Mouse (Mus musculus): ENCODE data around the gene Tmem206. TPM values are rescaled to one million over a fixed set of nuclear protein-coding genes. Genes with fewer than 3 reads are reported as not detected.

Gene Tmem206
- polyA plus RNA-seq, 1 experiment, result 8.4 TPM

DNA sequence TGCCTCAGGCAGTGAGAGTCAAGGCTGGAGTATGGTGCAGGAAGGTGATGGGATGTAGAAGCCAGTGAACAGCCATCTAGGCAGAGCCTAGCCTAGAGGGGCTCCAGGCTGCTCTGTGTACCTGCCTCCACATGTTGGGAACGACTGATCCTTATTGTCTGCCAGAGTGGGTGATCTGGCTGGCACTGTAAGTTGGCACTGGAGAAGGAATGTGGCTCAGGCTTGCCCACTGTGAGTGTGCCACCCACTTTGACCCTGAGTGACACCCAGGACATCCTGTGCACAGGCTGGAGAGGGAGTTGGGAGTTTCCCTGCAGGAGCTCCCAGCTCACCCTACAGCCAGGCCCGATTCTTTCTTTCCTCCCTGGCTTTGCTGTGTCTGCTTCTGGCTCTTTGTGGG is 14.2 kb downstream of the Tmem206 start:
- 63% methylated on average over 2 of the region's 2 CpGs for WGBS
- no peaks in the 10 kb centered on the region for H3K4me1 ChIP-seq (ENCODE audit: control insufficient read depth, insufficient read depth, low read length)
- no peak overlapping the region for H3K4me3 ChIP-seq (replicated peaks; ENCODE audit: extremely low read depth, low read depth, low read length)
- TF ChIP-seq POLR2A (IDR thresholded peaks at IDR 0.05; ENCODE audit: borderline replicate concordance, extremely low read depth, low read depth, low read length) (no peak), CTCF (IDR thresholded peaks at IDR 0.05; ENCODE audit: insufficient read depth, low read length) (no peak)
- DNase-seq, result no peak

DNA sequence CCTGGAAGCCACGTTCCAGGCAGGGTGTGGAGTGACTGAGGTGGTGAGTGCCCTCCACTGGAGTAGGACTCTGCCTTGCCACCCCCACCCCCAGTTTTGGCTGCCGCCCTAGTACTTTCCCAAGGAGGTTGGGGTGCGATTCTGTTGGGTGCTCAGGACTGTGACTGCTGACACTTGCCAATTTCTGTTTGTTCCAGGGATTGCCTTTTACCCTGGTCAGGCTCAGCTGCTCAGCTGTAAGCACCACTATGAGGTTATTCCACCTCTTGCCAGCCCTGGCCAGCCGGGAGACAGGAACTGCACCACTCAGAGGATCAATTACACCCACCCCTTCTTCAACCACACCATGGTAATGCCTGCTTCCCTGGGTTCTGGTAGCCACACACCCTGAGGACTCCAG is 14.8 kb downstream of the Tmem206 start:
- H3K4me3 ChIP-seq (replicated peaks; ENCODE audit: extremely low read depth, low read depth, low read length), result no peak overlapping the region
- DNase-seq, result no peak
- 82% methylated on average over 4 of the region's 4 CpGs for WGBS
- no peaks in the 10 kb centered on the region for H3K4me1 ChIP-seq (ENCODE audit: control insufficient read depth, insufficient read depth, low read length)
- TF ChIP-seq POLR2A (IDR thresholded peaks at IDR 0.05; ENCODE audit: borderline replicate concordance, extremely low read depth, low read depth, low read length) (no peak), CTCF (IDR thresholded peaks at IDR 0.05; ENCODE audit: insufficient read depth, low read length) (no peak)

DNA sequence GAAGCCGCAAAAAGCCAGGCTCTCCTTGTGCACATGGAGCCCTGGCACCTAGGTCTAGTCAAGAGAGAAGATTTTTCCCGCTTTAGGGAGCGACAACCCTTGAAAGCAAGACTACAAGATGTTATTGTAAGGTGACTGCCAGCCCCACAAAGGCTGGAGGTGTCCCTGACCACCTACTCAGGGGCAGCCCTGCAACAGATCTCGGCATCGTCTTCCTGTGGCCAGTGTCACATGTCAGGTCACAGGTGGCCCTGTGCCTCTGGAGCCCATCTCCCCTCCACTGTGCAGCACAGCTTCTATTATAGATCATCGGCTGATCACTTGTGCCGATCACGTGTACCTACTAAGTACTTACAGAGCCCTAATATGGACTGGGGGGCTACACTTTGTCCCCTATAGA is 21.9 kb downstream of the Tmem206 start:
- TF ChIP-seq POLR2A (IDR thresholded peaks at IDR 0.05; ENCODE audit: borderline replicate concordance, extremely low read depth, low read depth, low read length) (no peak), CTCF (IDR thresholded peaks at IDR 0.05; ENCODE audit: insufficient read depth, low read length) (no peak)
- Histone ChIP-seq H3K4me3 (replicated peaks; ENCODE audit: extremely low read depth, low read depth, low read length) (no peak overlapping the region), H3K4me1 (ENCODE audit: control insufficient read depth, insufficient read depth, low read length) (no peaks in the 10 kb centered on the region)
- 89% methylated on average over 8 of the region's 8 CpGs for WGBS
- DNase-seq, result no peak

DNA sequence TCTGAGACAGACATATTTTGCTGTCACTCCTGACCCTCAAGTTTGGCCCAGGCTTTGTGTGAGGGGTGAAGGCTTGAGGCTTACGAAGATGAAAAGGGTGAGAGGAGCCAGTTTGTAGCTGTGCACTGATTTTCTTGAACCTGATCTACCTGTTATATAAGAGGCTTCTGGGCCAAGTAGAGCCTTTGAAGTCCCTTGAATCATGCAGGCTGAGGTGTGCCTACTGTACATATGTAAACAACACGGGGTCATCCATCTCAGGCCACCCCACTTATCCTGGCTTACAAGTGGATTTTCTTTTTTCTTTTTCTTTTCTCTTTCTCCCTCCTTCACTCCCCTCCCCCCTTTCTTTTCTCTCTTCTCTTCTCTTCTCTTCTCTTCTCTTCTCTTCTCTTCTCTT is 22.9 kb downstream of the Tmem206 start:
- TF ChIP-seq POLR2A (IDR thresholded peaks at IDR 0.05; ENCODE audit: borderline replicate concordance, extremely low read depth, low read depth, low read length) (no peak), CTCF (IDR thresholded peaks at IDR 0.05; ENCODE audit: insufficient read depth, low read length) (no peak)
- DNase-seq, result no peak
- Histone ChIP-seq H3K4me1 (ENCODE audit: control insufficient read depth, insufficient read depth, low read length) (no peaks in the 10 kb centered on the region), H3K4me3 (replicated peaks; ENCODE audit: extremely low read depth, low read depth, low read length) (no peak overlapping the region)
- 49% methylated on average over 2 of the region's 2 CpGs for WGBS

DNA sequence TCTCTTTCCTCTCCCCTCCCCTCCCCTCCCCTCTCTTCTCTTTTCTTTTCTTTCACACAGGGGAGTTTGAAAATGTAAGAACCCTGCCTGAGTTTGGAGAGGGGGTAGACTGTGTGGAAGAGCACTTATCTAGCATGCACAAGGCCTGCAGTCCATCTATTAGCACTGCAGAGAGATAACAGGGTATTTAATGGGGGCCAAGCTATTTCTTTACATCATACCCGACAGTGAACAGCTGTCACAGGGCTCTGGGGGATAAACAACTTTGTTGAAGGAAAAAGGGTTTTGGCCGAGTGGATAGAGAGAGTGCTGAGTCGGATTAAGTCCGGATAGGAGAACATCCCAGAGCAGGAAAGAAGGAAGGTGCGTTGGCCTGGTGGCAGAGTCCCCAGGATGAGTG is 23.3 kb downstream of the Tmem206 start:
- no peak for DNase-seq
- H3K4me1 ChIP-seq (ENCODE audit: control insufficient read depth, insufficient read depth, low read length), result no peaks in the 10 kb centered on the region
- H3K4me3 ChIP-seq (replicated peaks; ENCODE audit: extremely low read depth, low read depth, low read length), result no peak overlapping the region
- TF ChIP-seq CTCF (IDR thresholded peaks at IDR 0.05; ENCODE audit: insufficient read depth, low read length) (no peak), POLR2A (IDR thresholded peaks at IDR 0.05; ENCODE audit: borderline replicate concordance, extremely low read depth, low read depth, low read length) (no peak)
- 31% methylated on average over 5 of the region's 5 CpGs for WGBS

DNA sequence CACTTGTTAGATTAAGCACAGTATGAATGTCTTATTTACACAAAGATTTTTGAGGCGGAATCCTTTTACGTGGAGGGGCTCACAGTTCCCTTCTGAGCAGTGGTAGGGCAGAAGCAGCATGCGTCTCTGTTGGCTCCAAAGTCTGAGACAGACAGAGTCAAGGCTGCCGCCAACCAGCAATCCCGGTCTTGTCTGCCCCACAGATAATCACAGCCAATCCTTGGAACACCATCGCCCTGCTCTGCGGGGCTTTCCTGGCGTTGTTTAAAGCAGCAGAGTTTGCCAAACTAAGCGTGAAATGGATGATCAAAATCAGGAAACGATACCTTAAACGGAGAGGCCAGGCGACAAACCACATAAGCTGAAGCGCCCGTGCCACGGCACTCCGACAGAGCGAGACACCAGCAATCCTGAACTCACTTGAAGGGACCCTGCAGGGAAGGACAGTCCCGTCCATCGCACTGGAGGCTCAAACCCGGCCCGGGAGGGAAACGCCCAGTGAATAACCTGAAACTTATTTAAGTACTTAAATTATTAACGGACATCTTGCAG is 23.9 kb downstream of the Tmem206 start:
- Histone ChIP-seq H3K4me1 (ENCODE audit: control insufficient read depth, insufficient read depth, low read length) (no peaks in the 10 kb centered on the region), H3K4me3 (replicated peaks; ENCODE audit: extremely low read depth, low read depth, low read length) (no peak overlapping the region)
- DNase-seq, result no peak
- 70% methylated on average over 23 of the region's 23 CpGs for WGBS
- no peak for TF ChIP-seq POLR2A (IDR thresholded peaks at IDR 0.05; ENCODE audit: borderline replicate concordance, extremely low read depth, low read depth, low read length)
- TF ChIP-seq CTCF (IDR thresholded peaks at IDR 0.05; ENCODE audit: insufficient read depth, low read length), result no peak

DNA sequence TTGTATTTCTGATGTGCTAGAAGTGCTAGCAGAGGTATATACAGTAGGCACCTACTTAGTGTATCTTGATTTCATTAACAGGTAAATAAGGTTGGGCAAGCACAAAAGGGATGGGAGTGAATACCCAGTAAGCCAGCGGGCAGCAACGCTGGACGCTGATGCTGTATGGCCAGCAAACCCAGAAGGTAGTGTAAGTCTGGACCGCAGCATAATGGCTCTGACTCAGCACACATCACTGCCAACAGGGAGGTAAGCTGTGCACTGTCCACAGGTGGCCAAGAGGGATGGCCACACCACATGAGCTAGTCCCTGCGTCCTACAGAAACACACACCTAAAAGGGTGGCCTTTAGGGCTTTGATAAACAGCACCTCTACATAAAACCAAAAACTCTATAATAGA is 24.6 kb downstream of the Tmem206 start:
- TF ChIP-seq POLR2A (IDR thresholded peaks at IDR 0.05; ENCODE audit: borderline replicate concordance, extremely low read depth, low read depth, low read length) (no peak), CTCF (IDR thresholded peaks at IDR 0.05; ENCODE audit: insufficient read depth, low read length) (no peak)
- 91% methylated on average over 5 of the region's 5 CpGs for WGBS
- Histone ChIP-seq H3K4me3 (replicated peaks; ENCODE audit: extremely low read depth, low read depth, low read length) (no peak overlapping the region), H3K4me1 (ENCODE audit: control insufficient read depth, insufficient read depth, low read length) (no peaks in the 10 kb centered on the region)
- DNase-seq, result no peak

DNA sequence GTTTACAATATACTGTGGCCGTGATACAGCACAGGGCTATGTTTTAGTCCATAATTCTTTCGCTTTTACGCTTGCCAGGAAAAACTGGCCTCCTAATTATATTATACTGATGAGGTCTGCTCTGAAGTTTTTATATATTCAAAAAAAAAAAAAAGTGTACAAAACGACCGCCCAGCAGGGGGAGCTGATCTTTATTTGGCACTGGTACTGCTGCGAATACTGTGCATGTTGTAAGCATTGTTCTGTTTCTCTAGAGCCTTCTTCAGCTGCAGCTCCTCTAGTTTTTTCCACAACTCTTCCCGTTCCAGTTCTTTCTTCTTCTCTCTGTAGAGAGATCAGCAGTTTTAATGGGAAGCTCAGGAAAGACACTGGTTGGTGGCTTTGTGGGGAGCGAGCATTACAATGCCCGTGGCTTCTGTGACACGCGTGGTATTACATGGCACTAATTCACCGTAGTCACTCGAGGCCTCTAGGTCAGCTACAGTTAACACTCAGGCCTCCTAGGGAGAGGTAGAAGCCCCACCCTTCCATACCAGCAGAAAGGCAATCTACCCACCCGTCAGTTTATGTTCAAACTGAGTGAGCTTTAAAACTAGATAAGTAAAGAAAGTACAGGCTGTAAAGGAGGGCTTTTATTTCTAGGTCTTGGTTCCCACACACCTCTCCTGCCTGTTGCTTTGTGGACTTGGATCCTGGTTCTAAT is 27.2 kb downstream of the Tmem206 start:
- WGBS, result 57% methylated on average over 14 of the region's 14 CpGs
- DNase-seq, result peak; percentile 45

DNA sequence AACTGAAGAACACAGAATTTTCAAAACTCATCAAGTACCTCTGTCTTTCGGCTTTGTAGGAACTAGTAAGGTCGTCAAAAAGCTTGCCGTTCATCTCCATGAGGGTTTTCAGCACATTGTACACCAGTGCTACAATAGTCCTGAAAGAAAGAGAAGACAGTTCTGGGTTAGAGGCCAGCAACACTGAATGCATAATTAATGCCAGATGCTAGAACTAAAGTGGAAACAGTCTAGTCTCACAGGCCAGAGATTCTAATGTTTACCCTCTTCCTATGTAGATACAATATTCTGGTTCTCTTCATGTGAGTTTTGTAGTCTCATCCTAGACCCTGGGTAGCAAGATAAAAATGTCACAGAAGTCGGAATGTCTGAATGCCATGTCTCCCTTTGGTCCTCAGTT is 28.1 kb downstream of the Tmem206 start:
- WGBS, result 86% methylated on average over 4 of the region's 4 CpGs
- no peaks in the 10 kb centered on the region for H3K4me1 ChIP-seq (ENCODE audit: control insufficient read depth, insufficient read depth, low read length)
- DNase-seq, result no peak
- TF ChIP-seq CTCF (IDR thresholded peaks at IDR 0.05; ENCODE audit: insufficient read depth, low read length) (no peak), POLR2A (IDR thresholded peaks at IDR 0.05; ENCODE audit: borderline replicate concordance, extremely low read depth, low read depth, low read length) (no peak)
- H3K4me3 ChIP-seq (replicated peaks; ENCODE audit: extremely low read depth, low read depth, low read length), result no peak overlapping the region

More for the DNA sequence above, 27.2 kb downstream of the Tmem206 start:
- TF ChIP-seq POLR2A (IDR thresholded peaks at IDR 0.05; ENCODE audit: borderline replicate concordance, extremely low read depth, low read depth, low read length) (no peak), CTCF (IDR thresholded peaks at IDR 0.05; ENCODE audit: insufficient read depth, low read length) (peak; percentile 31)
- no peaks in the 10 kb centered on the region for H3K4me1 ChIP-seq (ENCODE audit: control insufficient read depth, insufficient read depth, low read length)
- no peak overlapping the region for H3K4me3 ChIP-seq (replicated peaks; ENCODE audit: extremely low read depth, low read depth, low read length)

DNA sequence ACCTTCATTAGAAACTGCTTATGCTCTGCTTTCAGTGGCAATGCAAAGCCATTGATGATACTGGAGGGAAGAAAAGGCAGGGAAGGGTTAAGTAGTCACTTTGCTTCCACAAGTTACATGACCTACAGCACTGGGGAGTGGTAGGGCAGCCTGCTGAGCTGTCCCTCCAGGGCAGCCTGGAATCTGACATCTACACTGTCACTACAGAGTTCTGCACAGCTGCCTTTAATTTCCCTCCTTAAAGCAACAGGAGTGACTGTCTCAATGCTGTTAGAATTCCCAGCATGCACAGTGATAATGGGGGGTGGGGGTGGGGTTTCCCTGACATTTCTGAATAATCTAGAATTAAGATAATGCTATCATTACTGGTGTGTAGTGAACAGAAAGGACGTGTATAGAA is 31.2 kb downstream of the Tmem206 start:
- TF ChIP-seq POLR2A (IDR thresholded peaks at IDR 0.05; ENCODE audit: borderline replicate concordance, extremely low read depth, low read depth, low read length) (no peak), CTCF (IDR thresholded peaks at IDR 0.05; ENCODE audit: insufficient read depth, low read length) (no peak)
- 76% methylated on average over 1 of the region's 1 CpGs for WGBS

More for the DNA sequence above, 31.2 kb downstream of the Tmem206 start:
- Histone ChIP-seq H3K4me3 (replicated peaks; ENCODE audit: extremely low read depth, low read depth, low read length) (no peak overlapping the region), H3K4me1 (ENCODE audit: control insufficient read depth, insufficient read depth, low read length) (no peaks in the 10 kb centered on the region)
- no peak for DNase-seq

Data from lung, adult 2 months (tissue).